18 mouse cellular contexts compared by ENCODE assay signal in the genomic region with DNA sequence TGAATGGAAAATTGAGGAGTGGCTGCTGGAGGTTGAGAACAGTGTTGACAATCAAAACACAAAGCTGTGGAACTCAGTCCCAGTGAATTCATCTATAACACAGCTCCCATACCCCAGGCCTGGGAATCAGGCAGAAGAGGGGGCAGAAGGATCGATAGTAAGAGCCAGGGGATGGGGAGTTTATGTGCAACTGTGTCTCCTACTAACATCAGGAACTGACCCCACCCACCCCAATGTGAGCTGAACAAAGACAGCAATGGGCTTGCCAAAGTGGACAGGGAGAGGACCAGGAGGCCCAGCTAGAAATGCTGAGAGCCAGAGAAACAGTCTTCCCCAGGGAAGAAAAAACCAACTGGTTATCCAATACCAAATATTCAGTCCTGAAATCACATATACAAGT. TPM values are rescaled to one million over a fixed set of nuclear protein-coding genes. Genes with fewer than 3 reads are reported as not detected.
DNase-seq lines count a peak whose midpoint lies in the region; ATAC-seq and TF ChIP-seq lines count a peak whose summit lies in the region.
"Had no signal": no experiment of that assay in that cellular context is flagged by ENCODE, and none has a peak within 500 bp of the region (broad histone marks: within the 10 kb centered on the region; RNA-seq: fewer than 3 reads in every experiment).

No protein-coding gene starts in this region.

- intact Hi-C loops in heart, postnatal 25 days (cut with DNase I): no loop called here

- peak; percentile 90 for DNase-seq in heart, adult 11 months
- no peak for DNase-seq in heart, postnatal 25 days (ENCODE audit: low spot score)
- no peak for DNase-seq in kidney, postnatal 10 days
- no peak for DNase-seq in layer of hippocampus, adult 2 months (ENCODE audit: low spot score in 2 of 2)
- DNase-seq in layer of hippocampus, adult 18-20 months (ENCODE audit: low spot score in 2 of 2): no peak
- DNase-seq: adrenal gland, postnatal 10 days; cerebellum, adult 11 months; cerebellum, adult 8-10 months; cerebellum, postnatal 14 days; embryo, embryonic 11 days; heart, postnatal 4 days had no signal

- no peak for ATAC-seq in kidney, embryonic 14.5 days (ENCODE audit: low FRiP score, low TSS enrichment)
- ATAC-seq: forebrain, embryonic 14.5 days had no signal

- H3K9me3 ChIP-seq in kidney, embryonic 14.5 days (ENCODE audit: control insufficient read depth, low read length): no peaks in the 10 kb centered on the region
- H3K9me3 ChIP-seq: embryonic facial prominence, embryonic 15.5 days; forebrain, embryonic 10.5 days; heart, embryonic 15.5 days; hindbrain, embryonic 12.5 days had no signal

- H3K4me3 ChIP-seq in kidney, embryonic 14.5 days (ENCODE audit: low read length): no peak overlapping the region
- no peak overlapping the region for H3K4me3 ChIP-seq in layer of hippocampus, adult 2 months
- H3K4me3 ChIP-seq: embryonic facial prominence, embryonic 15.5 days; erythroblast, embryonic 14.5 days; forebrain, embryonic 10.5 days; heart, embryonic 15.5 days; hindbrain, embryonic 12.5 days had no signal

- no peak overlapping the region for H3K9ac ChIP-seq in kidney, embryonic 14.5 days (ENCODE audit: low read depth, low read length)
- H3K9ac ChIP-seq: embryonic facial prominence, embryonic 15.5 days; heart, embryonic 15.5 days; hindbrain, embryonic 12.5 days had no signal

- no peaks in the 10 kb centered on the region for H3K27me3 ChIP-seq in kidney, embryonic 14.5 days (ENCODE audit: control insufficient read depth, insufficient read depth, low read length)
- H3K27me3 ChIP-seq: embryonic facial prominence, embryonic 15.5 days; heart, embryonic 15.5 days; hindbrain, embryonic 12.5 days had no signal

- peaks cover 48% of the 10 kb centered on the region for H3K4me1 ChIP-seq in kidney, embryonic 14.5 days (ENCODE audit: control insufficient read depth, insufficient read depth, low read length)

- no peaks in the 10 kb centered on the region for H3K36me3 ChIP-seq in kidney, embryonic 14.5 days (ENCODE audit: control insufficient read depth, insufficient read depth, low read length)
- H3K36me3 ChIP-seq: embryonic facial prominence, embryonic 15.5 days; forebrain, embryonic 10.5 days; hindbrain, embryonic 12.5 days had no signal

- no peak overlapping the region for H3K4me2 ChIP-seq in kidney, embryonic 14.5 days (replicated peaks; ENCODE audit: low read depth, low read length)
- H3K4me2 ChIP-seq: embryonic facial prominence, embryonic 15.5 days; heart, embryonic 15.5 days; hindbrain, embryonic 12.5 days had no signal

- TF ChIP-seq CTCF in layer of hippocampus, adult 2 months (conservative IDR thresholded peaks at IDR 0.05): no peak

- 67% methylated on average over 1 of the region's 1 CpGs for WGBS in kidney, embryonic 14.5 days

- peak overlapping the region; percentile 38 for H3K27ac ChIP-seq in kidney, embryonic 14.5 days (ENCODE audit: low read depth, low read length)
- H3K27ac ChIP-seq in layer of hippocampus, adult 2 months: 0 out of 2 replicates have a peak overlapping the region, but pooled peaks have one; percentile 15
- H3K27ac ChIP-seq: embryonic facial prominence, embryonic 15.5 days; forebrain, embryonic 10.5 days; heart, embryonic 15.5 days; hindbrain, embryonic 12.5 days had no signal

RNA-seq across cellular contexts. Expression of a gene that starts 57.7 kb away (rescaled TPM):
- total RNA-seq in heart, postnatal 25 days (2021): 1 to 10 TPM; 8.2 to 9.5 TPM
- 54.9 and 93.2 TPM in 2 replicates for polyA plus RNA-seq in kidney, embryonic 14.5 days (2014; fragmentation: Nextera tagmentation; extraction: Ambion mirVana)
- total RNA-seq in layer of hippocampus, adult 2 months (2021): 100 to 1,000 TPM in 1 of 2 experiments, 10 to 100 TPM in 1; 95.8 to 109 TPM
- 100 to 1,000 TPM; 101 to 104 TPM for total RNA-seq in layer of hippocampus, adult 18-20 months (2021)

Comparison
In these comparisons a context has a peak if more than half of its experiments do, and no peak if none do; other contexts are left out.
1. RNA of a gene that starts 57.7 kb away (total RNA-seq): 95.8 to 109 TPM in layer of hippocampus, adult 2 months and 101 to 104 TPM in layer of hippocampus, adult 18-20 months; 8.2 to 9.5 TPM in heart, postnatal 25 days; every median in the first group is over 4 times any median in the second.